Mouse (Mus musculus): ENCODE data around the gene Olfr1537.

Olfr1537 gene

GRCm38 (mm10) chr9:39249894-39250293 lies at the start of gene Olfr1537:
Olfr1537 (minus strand) TSS chr9:39249994.
- ATAC-seq (ENCODE audit: insufficient number of reproducible peaks, low FRiP score, low TSS enrichment) = no peak

- no peak for ATAC-seq (ENCODE audit: insufficient number of reproducible peaks, low FRiP score, low TSS enrichment)
Measured at GRCm38 (mm10) chr9:39287136-39287535, 37.3 kb upstream of the Olfr1537 start.

GRCm38 (mm10) chr9:39276718-39277117 lies 26.9 kb upstream of the Olfr1537 start, which contains the start of gene Olfr945:
Olfr945 (minus strand) TSS chr9:39276818.
- ATAC-seq (ENCODE audit: insufficient number of reproducible peaks, low FRiP score, low TSS enrichment) = no peak

- ATAC-seq (ENCODE audit: insufficient number of reproducible peaks, low FRiP score, low TSS enrichment) = no peak
Measured at GRCm38 (mm10) chr9:39201620-39202019, 48.2 kb downstream of the Olfr1537 start, which contains the start of gene Olfr944. Olfr944 (plus strand) TSS chr9:39201920.

Measured in cerebellum, adult (tissue).